Mouse (Mus musculus): ENCODE data around the gene Cblb.

Cblb gene

DNA sequence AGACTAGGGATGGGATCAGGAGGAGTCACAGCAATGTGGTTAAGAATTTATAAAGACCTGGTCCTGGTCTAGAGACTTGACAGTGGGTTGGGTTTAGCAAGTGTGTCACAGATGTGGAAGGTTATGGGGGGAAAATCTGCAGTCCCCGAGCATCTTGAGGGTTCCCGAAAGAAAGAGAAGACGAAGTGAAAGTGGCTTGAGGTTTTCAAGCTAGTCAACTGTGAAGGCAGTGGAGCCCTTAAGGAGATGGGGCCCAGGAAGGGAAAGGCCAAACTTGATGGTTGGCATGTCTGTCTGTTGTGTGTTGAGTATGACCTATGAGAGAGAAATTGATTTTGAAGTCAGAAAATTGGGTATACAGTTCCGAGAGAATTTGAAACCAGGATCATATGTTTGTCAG, 7.3 kb downstream of the Cblb start:
- DNase-seq (ENCODE audit: extremely low spot score, low read depth, low spot score) = no peak

DNA sequence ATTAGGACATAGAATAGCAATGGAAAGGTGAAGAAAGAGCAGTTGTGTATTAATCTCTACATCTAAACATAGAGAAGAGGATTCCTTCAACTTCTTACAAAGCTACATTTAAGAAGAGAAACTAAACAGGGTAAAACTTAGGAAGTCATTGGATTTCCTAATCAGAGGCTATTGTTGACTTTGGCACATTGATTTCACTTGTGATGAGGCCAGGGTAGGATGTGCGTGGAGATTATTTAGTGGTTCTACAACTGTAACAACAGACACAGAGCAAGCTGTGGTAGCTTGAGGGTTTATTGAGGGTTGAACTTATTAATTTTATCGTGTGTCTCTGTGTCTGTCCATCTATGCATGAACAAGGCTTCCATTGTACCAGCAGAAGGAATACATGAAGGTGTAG, 7.8 kb downstream of the Cblb start:
- DNase-seq (ENCODE audit: extremely low spot score, low read depth, low spot score) = no peak

DNA sequence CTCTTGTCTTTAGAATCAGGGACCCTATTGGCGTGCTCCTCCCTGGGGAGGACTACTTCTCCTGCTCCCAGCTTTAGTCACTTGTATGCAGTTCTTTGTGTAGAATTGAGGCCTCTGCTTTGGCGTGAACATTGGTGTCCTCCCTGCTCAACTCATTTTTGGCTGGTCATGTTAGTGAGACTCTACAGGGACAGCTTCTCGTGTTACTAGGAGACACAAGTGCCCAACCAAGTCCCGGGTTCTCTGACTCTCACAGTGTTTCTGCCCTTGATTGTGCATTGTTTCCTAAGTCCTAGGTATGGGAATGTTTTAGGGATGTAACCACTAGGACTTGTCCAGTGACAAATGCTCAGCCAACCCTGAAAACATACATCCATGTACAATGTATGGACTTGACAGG, 9.9 kb downstream of the Cblb start:
- no peak for DNase-seq (ENCODE audit: extremely low spot score, low read depth, low spot score)

DNA sequence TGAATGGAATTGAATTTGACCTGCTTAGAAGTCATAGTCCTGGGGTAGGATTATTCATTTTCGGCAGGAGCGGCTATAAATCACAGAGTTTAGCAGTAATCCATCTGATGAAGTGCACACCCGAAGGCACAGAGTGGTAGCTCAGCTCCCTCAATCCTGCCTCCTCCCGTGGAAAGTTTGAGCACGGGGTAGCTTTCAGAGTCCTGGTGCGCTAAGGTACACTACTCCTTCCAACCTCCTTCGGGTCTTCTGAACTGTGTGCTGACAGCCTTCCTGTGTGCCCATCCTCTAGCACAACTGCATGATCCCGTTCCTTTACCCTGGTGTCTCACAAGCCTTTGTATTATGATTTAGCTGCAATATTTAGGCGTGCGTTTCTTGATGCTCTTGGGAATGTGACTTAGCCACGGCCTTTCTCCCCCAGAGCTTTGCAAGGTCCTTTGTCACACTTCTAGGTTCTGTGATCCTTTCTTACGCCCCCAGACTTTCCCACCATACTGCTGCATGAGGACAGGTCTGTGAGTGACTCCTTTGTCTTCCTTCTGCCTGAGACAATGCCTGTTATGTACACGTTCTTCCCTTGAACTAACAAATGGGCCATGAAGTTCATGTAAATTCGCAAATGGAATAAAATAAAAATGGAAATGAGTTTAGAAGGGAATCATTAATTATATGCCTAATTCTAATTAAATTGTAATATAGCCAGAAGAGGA, 11.8 kb downstream of the Cblb start:
- DNase-seq (ENCODE audit: extremely low spot score, low read depth, low spot score) = no peak

DNA sequence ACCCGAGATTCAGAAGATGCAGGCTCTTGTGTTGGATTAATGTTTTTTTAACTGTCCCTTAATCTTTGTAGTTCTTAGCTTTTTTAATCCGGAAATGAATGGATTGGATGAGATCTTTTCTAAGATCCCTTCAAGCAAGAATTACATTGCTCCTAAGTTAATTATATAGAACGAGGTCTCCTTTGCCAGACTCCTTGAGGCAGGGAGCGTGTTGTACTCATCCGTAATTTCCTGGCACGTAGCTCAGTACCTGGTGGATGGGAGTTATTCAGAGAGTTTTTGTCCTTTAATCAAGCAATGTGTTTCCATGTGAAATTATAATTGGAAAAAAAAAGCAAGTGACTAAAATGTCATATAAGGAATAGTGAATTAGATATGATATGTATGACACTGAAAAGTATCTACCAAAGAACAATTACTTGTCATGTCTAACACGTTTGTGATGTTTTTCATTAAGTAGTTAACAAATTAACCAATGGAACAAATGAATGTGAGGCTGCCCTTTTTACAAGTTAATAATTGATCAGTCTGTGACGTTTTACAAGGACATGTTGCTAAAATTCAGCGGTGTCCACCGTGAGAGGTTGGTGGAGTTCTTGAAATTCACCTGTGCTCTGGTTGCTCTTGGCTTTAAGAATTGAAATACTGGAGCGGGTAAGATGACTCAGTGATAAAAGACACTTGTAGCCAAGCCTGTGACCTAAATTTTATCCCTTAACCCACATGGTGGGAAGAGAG, 12.5 kb downstream of the Cblb start:
- no peak for DNase-seq (ENCODE audit: extremely low spot score, low read depth, low spot score)

DNA sequence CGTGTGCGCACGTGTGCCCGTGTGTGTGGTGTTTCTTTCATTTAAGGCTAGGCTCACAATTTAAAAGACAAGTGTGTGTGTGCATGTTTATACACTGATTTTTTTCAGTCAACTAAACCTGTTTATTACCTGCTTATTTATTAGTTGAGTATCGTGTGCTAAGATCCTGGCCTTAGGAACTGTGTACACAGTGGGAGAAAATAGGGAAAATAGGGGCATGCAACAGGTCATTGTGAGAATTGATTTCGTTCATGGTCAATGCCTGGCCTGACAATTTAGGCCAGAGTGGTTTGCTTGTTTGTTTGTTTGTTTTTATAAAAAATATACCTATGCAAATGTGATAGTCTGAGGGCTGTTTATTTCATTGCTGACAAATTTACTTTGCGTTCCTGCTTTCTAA, 13.5 kb downstream of the Cblb start:
- no peak for DNase-seq (ENCODE audit: extremely low spot score, low read depth, low spot score)

DNA sequence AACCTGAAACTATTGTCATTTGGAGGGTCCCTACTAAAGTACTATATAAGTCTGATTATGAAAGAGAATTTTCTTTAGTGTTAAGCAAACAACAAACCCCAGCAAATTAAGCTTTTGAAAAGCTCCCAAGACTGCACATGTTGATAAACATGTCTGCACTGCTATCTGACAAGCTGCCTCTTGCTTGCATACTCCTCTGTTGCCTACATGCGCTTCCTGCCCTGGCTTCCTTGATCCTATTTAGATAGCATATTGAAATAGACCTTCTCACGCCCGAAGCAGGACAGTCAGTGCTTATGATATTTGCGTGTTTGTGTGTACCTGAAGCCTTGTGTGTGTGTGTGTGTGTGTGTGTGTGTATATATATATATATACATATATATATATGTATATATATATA, 14.0 kb downstream of the Cblb start:
- DNase-seq (ENCODE audit: extremely low spot score, low read depth, low spot score) = no peak

DNA sequence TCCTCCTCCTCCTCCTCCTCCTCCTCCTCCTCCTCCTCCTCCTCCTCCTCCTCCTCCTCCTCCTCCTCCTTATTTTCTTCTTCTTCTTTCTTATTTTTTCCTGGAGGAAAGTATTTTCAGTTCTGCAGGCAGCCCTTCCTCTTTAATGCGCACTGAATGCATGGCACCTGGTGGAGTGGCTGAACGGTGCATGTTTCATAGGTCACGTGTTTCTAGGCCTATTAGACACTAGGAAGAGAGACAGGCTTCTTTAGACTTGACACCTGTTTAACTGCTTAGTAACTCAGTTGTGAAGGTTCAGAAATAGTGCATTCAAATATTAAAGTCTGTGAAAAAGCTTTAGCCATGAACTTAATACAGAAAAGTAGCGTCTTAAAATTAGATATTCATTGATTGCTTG, 15.4 kb downstream of the Cblb start:
- DNase-seq (ENCODE audit: extremely low spot score, low read depth, low spot score) = no peak

DNA sequence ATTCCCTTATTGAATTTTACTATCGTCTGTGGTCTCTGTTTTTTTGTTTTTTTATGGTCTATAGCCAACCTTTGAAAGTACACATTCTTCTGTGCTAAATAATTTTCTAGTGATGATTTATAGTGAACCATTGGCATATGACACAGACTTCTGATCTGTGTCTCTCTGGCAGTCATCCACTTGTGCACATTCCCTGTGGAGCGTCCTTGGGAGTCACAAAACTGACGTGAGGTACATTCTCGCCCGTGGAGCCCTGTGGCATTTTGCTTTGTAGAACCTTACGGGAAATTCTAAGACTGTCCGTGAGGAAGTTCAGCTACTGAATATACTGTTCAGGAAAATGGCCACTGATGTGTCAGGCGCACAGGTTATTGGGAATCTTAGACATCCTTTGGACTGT, 20.1 kb downstream of the Cblb start:
- DNase-seq (ENCODE audit: extremely low spot score, low read depth, low spot score) = no peak

DNA sequence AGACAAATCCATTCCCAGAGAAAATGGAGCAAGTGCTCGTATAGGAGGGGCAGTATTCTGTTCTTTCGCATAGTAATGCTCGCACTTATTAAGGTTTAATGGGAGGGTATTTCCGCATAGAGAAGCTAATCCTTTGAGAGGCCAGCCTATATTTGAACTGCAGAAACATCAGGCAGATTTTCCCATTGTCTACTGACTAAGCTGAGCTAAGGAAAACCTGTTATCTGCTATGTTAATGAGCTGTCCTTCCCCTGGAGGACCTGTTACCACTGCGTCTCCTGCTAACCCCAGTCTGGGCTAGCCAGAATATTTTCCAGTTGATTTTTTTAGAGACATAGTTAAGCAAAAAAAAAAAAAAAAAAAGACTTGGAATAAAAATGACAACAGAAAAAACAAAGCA, 21.7 kb downstream of the Cblb start:
- DNase-seq (ENCODE audit: extremely low spot score, low read depth, low spot score) = no peak

DNA sequence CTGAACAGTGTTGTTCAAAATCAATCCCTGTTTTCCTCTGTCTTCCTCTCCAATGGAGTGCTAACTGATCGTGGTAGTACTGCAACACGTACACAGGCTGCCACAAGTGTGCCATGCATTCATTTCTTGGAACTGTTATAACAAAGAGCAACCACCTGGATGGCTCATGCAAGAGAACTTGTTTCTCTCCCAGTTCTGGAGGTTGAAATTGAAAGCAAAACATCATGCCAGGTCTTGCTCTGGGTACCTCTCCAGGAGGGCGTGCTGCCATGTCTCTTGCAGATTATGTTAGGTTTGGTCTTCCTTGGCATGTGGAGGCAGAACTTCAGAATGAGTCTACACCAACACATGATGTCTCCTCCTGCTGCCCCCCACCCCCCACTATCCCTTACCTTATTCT, 24.2 kb downstream of the Cblb start:
- no peak for DNase-seq (ENCODE audit: extremely low spot score, low read depth, low spot score)

DNA sequence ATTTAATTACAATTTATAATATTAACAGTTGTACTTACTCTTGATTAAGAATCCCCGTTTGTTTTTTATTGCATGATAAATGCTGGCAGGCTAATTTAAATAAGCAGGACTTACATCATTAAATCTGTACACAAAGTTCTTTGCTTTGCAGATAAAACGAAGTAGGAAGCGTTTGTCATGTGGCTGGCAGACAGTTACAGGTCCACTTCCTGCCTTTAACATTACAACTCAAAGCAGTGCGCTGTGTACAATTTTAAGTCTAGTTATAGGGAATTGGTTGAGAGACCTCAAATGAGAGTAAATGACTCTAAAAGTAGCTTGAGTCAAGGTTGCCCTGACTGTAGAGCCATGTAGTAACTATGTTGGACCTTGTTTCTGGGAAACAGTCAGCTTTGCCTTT, 25.1 kb downstream of the Cblb start:
- no peak for DNase-seq (ENCODE audit: extremely low spot score, low read depth, low spot score)

DNA sequence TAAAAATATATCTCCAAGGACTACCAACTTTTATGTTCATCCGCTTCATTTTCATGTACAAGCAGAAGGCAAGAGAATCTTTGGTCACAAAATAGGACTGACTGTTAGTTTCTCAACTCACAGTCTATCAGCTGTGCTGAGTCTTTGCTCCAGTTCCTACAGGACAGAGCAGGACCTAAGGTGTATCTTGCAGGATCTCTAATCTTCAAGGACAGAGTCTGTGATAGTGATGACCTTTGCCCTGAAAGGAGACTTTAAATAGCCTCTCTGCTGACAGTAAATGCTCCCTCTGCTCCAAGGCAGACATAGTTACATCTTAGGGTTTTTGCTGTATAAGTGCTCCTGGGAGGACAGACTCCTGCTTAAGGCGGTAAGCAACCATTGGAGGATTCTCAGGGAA, 26.3 kb downstream of the Cblb start:
- no peak for DNase-seq (ENCODE audit: extremely low spot score, low read depth, low spot score)

DNA sequence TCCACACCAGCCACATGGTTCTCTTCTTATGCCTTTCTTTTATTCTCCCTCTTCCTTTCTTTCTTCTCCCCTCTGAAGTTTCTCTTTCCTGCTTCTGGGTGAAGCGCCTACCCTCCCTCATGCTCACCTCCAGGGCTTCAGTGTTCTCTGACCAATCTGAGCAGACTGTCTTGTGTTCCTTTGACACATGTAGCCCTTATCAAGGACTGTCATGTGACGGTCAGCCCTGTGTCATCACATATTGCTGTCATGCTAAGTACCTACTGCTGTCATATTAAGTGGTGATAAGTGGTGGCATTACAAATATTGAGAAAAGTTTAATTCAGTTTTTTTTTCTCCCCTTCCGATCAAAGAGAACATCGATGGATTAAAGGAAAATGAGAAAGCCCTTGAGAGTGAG, 28.5 kb downstream of the Cblb start:
- DNase-seq (ENCODE audit: extremely low spot score, low read depth, low spot score) = no peak

DNA sequence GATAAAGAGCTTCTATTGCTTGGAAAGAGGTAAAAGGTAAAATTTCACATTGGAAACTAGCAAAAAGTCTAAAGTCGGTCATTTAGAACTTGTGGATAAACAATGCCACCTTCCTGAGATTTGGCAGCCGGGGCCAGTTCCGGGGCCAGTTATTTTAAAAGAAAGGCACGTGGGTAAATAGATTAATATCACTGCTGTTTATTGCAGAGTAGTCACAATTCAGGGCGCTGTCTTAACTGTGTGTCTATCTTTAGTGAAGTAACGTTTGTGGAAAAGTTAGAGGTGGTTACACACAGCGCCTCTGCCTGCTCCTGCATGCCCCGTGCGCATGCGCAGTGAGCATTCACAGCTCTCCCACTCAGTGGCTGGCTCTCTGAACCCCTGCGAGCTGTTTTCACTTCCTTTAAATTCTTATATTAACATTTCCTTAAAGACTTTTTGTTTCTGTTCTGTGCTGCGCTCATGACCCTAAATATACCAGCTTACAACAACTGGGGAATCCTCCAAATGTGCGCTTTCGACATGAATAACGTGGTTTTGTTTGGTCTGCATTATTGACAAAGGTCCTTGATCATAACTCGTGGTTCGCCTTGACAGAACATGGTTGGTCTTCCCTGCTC, 29.2 kb downstream of the Cblb start:
- no peak for DNase-seq (ENCODE audit: extremely low spot score, low read depth, low spot score)

DNA sequence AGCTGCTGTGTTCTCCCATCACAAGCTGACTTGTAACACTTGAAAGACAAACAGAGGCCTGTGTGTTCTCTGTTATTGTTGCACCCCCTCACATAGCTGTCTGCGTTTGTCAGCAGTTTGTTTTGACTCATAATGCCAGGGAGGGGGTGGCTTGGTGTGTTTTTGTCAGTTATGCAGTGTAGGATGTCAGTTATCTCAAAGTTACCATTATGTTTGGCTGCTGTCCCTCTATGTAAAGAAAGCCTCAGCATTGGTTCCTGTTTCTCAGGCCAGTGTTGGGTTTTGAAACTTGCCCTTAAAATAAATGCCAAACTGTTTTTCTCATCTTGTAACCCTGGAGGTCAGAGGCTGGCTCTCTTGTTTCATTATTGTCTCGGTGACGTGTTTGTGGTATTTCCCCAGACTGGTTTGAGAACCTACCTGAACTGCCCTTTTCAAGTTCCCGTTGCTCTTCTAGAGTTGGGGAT, 30.0 kb downstream of the Cblb start:
- DNase-seq (ENCODE audit: extremely low spot score, low read depth, low spot score) = no peak

DNA sequence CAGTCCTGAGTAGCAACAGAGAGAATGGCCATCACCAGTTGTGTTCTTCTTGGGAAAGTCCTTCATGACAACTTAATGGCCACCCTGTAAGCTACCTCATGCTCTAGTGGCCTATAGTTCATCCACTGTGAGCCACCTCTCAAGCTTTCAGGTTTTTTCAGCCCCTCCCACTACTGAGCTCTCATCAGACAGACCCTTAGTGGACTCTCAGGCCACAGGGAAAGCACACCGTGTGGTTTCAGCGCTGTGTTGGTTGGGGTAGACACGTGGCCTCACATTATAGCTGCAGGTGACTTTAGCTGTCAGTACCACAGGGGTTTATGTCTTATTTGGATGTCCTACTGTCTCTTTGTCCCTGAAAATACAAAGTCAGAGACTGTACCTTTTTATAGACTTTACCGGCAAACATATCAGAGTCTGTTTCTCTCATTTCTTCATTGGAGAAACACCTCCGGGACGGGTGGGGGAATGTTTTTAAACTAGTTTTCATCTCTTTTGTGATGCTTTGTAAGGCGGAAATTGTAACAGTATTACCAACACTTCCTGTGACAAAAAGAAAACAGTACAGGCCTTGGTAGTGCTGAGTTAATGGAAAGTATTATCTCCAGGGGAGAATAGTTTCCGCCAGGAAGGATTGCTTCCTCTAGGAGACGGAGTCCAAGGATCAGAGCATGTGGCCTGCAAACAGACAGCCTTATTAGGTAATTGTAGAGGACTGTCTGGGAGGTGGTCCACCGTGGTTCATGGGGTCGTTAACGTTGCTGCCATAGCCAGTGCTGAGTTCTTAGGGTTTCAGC, 33.5 kb downstream of the Cblb start:
- no peak for DNase-seq (ENCODE audit: extremely low spot score, low read depth, low spot score)

DNA sequence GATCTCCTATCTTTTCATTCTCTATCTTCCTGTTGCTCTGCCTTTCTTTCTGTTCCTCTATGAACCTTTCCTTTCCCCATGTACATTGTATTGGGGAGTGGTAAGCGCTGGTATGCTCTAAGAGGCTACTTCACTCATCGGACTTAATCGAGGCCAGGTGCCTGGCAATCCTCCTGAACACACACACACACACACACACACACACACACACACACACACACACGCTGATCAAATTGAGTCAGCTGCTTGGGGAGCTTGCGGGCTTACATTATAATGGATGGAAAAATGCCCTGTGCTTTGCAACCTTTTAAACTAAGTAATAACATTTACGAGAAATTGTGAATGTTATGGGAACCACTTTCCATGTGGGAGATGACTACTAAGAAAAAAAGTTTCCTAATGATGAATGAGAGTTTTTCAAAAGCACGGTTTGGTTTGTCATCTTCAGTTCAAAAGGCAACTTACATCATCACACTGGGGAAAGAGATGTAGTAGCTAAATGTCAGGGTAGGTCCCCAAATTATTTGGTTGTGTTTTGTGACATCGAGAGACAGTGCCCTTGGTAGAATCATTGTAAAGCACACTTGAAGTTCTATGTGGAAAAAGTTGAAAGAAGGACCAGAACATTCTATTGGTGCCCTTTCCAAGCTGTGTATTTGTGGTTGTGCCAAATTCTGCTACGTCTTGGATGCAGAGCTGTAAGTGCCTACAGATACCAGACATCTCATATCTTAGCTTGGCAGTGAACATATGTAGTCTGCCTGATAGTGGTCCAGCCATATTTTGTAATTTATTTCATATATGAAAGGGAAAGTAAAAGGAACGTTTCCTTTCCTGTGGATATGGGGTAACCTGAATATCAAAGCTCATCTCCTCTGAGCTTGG, 36.8 kb downstream of the Cblb start:
- DNase-seq (ENCODE audit: extremely low spot score, low read depth, low spot score) = no peak

DNA sequence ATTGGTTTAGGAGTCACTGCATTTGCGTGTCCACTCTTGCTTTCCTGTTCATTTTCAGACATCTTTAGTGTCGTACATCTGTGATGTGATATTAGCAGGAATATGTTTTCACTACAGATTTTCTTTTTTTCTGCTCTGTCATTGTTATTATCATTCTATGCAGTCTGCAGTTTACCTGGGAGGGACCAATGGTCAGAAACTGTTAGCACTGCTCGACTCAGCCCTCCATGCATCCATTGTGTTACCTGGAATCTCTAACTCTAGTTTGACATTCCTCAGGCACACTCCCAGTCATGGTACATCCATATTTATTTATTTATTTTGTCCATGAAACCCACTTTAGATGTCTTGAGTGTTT, 37.5 kb downstream of the Cblb start:
- DNase-seq (ENCODE audit: extremely low spot score, low read depth, low spot score) = no peak

DNA sequence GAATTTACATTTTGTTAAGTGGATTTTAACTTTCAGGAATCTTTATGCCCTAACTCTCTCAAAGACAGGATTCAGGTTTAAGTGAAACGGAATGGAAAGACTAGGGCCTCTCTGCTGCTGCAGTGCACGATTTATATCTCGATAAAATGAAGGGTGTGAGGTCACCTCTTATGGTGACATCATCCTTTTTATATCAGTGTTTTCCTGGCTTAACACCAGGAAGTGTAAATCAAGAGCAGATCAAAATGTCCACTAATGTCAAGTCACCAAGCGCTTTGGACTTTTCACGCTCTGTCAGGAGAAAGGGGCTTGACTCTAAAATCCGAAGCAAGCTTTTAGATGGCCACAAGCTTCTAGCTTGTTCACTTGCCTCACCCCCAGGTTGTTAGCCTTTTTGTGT, 38.6 kb downstream of the Cblb start:
- DNase-seq (ENCODE audit: extremely low spot score, low read depth, low spot score) = no peak

DNA sequence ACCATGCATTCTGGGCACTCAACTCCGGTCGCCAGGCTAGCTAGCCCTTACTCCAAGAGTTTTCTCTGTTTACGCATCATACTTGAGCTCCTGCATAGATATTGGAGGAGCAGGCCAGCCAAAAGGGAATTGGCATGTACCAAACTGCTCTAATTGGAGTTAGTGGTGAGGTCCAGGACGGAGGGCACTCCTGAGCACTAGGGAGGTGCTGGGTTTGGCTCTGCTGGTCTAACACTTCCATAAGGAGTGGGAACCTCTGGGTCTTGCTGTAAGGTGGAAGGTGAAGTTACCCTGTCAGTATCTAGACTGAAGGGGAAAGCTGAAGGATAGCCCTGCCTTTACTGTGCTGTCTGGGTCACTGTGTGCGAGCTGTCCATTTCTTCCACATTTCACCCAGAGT, 39.1 kb downstream of the Cblb start:
- no peak for DNase-seq (ENCODE audit: extremely low spot score, low read depth, low spot score)

All from hindlimb bud, embryonic 11.5 days (tissue).